Mouse (Mus musculus): ENCODE measurements around the gene Brsk2.

Brsk2 gene

DNA sequence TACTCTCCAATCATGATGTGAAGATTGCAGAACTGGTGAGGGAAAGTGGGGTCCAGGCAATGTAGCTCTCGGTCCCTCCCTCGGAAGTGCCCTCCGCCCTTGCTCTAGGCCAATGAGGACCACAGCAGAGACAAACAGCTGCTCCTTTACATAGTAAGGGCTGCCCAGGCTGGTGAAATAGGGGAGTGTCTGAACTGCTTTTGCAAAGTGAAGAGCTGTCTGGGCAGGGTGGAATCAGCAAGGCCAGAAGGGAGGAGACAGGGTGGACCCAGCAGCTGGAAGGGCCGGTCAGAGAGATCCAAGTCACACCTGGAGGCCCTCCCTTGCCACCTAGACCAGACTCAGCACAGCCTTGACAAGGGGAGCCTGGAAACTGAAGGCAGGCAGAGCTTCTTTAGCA, 76.4 kb downstream of the Brsk2 start:
- peak in 1 of 2 experiments; percentile 4 for DNase-seq (ENCODE audit: low spot score in 2 of 2)

DNA sequence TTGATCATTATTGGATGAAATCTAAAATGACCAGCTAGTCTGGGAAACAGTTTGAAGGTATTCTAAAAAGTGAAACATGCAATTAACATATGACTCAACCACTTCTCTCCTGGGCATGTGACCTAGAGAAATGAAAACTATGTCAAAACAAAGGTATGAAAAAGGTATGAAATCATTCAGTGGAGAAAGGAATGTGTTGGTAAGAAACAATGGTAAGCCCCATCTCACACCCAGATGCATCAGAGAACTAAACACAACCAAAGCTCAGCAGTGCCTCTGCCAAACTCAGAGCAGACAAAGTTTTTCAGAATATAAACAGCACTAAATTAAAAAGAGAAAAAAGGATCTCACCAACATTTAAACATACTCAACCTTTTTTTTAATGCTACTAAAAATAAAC, 80.5 kb downstream of the Brsk2 start:
- DNase-seq (ENCODE audit: low spot score in 2 of 2) = no peak

DNA sequence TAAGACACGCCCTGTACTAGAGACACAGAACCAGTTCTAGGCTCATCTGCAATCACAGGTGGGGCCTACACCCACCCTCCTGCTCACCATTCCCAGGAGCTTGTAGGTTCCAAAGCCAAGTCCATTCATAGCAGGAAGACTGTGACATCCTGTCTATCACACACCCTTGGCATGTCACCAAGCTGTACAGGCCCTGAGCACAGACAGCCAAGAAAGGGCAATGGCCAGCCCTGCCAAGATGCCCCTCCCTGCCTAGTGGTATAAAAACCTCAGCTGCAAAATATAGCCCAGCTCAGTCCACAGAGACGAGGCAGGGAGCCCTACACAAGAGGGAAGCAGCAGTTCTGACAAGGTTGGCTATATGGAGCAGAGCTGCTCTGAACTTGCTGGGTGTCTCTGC, 84.6 kb downstream of the Brsk2 start:
- DNase-seq (ENCODE audit: low spot score in 2 of 2) = no peak

DNA sequence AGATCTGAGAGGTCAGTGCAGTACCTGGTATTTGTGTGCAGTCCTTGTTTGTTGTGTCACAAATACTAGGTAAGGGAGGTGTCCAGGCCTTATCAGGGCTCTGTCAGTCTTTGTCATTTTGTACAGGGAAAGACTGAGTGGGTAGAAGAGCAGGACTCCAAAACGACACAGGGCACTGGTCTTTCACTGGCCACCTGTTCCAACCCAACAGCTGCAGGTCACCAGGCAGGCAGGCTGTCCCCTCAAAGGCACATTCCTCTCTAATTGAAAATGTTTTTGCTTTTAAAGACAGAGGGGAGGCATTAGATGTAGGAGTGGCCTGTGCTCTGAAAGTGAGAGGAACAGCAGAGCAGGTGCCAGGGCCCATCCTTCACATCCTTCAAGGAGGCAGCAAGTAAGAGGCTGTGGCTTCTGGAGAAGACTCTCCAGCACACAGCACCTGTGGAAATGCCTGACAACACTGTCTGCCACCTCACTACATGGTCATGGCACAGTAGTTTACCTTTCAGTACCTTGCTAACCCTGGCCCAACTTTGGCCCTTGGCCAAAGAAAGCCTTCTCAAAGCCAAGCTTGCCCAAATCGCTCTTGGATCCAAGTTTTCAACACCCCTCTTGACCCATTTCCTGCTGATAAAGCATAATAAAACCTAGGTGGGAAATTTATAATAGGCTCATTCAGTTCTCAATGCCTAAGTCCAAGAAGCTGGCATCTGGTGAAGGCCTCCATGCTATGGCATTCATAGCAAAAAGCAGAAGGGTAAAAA, 85.7 kb downstream of the Brsk2 start:
- no peak for DNase-seq (ENCODE audit: low spot score in 2 of 2)

DNA sequence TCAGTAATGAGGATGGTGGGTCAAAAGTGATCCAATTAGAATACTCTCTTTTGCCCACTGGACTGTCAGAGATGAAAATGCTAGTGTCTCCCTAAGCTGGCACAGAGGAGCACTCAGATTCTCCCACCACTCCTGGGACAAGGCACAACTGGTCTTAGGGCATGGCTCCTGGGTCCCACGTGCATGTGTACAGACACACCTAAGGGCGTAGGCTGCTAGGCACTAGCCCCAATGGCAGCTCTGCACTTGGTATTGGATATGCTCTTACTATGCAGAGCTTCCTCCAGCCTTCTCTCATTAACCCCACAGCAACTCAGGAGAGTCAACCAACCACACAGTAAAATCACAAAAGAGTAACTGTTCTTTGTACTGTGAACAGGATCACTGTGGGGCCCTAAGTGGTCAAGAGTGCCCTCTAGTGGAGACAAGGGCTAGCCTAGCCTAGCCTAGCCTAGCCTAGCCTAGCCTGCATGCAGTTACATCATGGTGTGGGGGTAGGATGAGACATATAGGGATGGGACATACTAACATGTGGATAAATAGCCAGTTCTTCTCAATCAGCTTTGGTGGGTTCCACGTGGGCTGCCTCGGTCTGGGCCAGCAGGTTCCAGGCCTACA, 88.1 kb downstream of the Brsk2 start:
- peak; percentile 18 to 43 for DNase-seq (ENCODE audit: low spot score in 2 of 2)

DNA sequence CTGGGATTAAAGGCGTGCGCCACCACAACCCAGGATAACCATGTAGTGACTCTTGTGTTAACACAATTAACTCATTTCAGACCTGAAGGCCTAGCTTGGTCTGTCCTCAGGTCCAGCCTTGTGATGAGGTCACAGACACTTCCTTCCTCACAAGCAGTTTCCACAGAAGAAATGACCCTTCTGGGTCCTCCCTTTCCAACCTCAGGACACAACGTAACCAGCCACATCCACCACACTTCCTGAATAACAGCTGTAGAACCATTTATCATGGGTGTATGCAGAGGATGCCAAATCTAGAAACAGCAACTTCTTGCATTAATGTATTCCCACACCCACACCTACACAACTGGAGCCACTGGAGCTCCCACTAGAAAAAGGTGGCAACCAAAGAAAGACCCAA, 91.2 kb downstream of the Brsk2 start:
- DNase-seq (ENCODE audit: low spot score in 2 of 2) = no peak

DNA sequence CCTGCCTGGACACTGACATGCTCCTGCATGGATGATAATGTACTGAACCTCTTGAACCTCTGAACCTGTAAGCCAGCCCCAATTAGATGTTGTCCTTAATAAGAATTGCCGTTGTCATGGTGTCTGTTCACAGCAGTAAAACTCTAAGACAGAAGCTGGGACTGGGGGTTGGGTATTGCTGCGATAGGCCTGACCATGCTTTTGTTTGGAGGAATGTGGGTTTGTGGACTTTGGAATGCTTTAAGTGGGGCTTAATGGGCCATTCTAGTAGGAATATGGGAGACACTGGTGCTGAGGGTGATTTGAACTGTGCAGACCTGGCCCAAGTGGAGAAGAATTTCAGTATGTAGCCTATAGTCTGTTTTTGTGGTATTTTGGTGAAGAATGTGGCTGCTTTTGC, 95.8 kb downstream of the Brsk2 start:
- DNase-seq (ENCODE audit: low spot score in 2 of 2) = no peak

DNA sequence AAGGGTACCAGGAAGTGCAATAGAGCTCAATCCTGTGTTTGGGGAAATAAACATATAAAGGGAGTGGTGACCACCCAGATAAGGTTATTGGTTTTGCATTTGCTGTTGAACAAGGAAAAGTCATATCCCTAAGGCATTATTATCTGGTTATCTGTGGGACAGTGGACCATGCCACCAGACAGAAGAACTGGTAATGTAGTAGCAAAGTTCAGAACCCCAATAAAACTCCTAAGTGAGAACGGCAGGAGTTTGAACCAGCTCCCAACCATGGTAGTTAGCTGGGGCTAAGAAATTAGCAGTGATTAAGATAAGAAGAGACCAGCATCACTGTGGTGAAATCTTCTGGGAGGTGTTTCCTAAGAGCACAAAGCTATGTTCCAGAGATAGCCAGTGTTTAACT, 96.4 kb downstream of the Brsk2 start:
- no peak for DNase-seq (ENCODE audit: low spot score in 2 of 2)

DNA sequence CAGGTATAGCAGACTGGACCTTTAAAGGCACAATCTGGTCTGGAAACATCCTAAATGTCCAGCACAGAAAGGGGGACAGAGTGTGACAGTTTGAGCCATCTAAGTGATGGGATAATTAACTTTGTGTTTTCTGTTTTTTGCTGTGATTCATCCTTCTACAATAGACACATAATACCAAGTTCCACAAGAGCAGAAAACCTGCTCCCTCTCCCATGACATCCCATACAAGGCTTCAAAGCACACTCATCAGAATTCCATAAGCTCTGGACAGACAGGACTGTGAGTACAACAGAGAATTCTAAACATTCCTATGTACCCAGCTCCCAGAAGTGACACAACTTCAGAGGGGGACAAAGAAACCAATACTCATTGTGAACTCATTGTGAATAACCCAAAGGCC, 101.0 kb downstream of the Brsk2 start:
- no peak for DNase-seq (ENCODE audit: low spot score in 2 of 2)
